Mouse (Mus musculus) brain, embryonic 14.5 days (tissue): ENCODE measurements around the gene Mctp1.

Experiments used
- CTCF ChIP-seq: fragments of 200-500 bp; IDR thresholded peaks from 2 replicates; pipeline ENCODE4 v1.5.1; 2012; ENCODE audit warnings: inconsistent platforms, mild to moderate bottlenecking, moderate library complexity, borderline replicate concordance; ENCODE audit not compliant: insufficient read depth, insufficient read length; ENCODE audit errors: extremely low read depth
- POLR2A ChIP-seq: fragments of 200-500 bp; IDR thresholded peaks from 2 replicates; pipeline ENCODE4 v1.6.1; 2012; ENCODE audit warnings: mild to moderate bottlenecking, inconsistent platforms, borderline replicate concordance; ENCODE audit not compliant: poor library complexity, insufficient read depth, insufficient read length, severe bottlenecking; ENCODE audit errors: extremely low read depth

DNA sequence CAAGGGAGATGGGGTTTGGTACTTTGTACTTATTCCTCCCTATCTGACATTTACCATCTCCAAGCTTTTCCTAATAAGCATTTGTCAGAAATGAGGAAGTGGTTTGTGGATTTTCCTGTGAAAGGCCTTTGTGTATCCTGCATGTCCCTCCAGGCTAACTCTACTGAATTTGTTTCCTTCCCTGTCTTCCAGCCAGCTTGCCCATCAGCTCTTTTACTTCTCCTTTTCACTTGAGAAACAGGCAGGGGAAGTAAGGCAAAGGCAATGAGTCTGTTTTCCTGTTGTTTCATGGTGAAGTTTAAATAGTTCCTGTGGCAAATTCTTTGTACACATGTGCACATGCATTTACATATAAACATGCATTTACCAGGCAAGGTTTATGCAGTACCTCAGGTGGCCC is 11.6 kb downstream of the Mctp1 start:
- TF ChIP-seq CTCF (no peak), POLR2A (no peak)
